Mouse (Mus musculus) MEL (cell line): ENCODE measurements around the gene Gm49388. TPM values are rescaled to one million over a fixed set of nuclear protein-coding genes. Genes with fewer than 3 reads are reported as not detected.

Source experiments
- DNase-seq: peaks from one replicate; pipeline ENCODE4 v3.0.0; 2011; ENCODE audit warnings: low read depth, low spot score
- H3K27ac ChIP-seq: 2 replicates; pipeline ENCODE4 v1.5.1; 2012; ENCODE audit warnings: low read depth, mild to moderate bottlenecking, control low read depth, low read length, moderate library complexity; ENCODE audit not compliant: control insufficient read depth
- H3K27me3 ChIP-seq, 2 experiments: fragments of 150-350 bp in 1 of 2; sonication (generic) in 1 of 2; 2 replicates each; pipeline ENCODE4 v1.6.1; 2012; ENCODE audit warnings: low read length in 2 of 2, mild to moderate bottlenecking in 2 of 2, improper control_type of control experiment in 1 of 2, moderate library complexity in 1 of 2; ENCODE audit not compliant: insufficient read depth in 2 of 2, control insufficient read depth in 1 of 2
- H3K36me3 ChIP-seq, 2 experiments: 2 replicates each; pipeline ENCODE4 v1.6.1; 2012 to 2014; ENCODE audit warnings: low read length in 2 of 2, improper control_type of control experiment in 1 of 2, inconsistent platforms in 1 of 2, mild to moderate bottlenecking in 1 of 2; ENCODE audit not compliant: insufficient read depth in 2 of 2, control insufficient read depth in 1 of 2
- H3K4me1 ChIP-seq, 2 experiments: fragments of 150-350 bp in 1 of 2; sonication (generic) in 1 of 2; 2 replicates each; pipeline ENCODE4 v1.6.1; 2012; ENCODE audit warnings: low read length in 2 of 2, improper control_type of control experiment in 1 of 2, mild to moderate bottlenecking in 1 of 2; ENCODE audit not compliant: insufficient read depth in 2 of 2, control insufficient read depth in 1 of 2
- H3K4me3 ChIP-seq, 2 experiments: fragments of 150-350 bp in 1 of 2; sonication (generic) in 1 of 2; 2 replicates each; pipeline ENCODE4 v1.5.1; 2012; ENCODE audit warnings: low read depth in 2 of 2, low read length in 2 of 2, mild to moderate bottlenecking in 2 of 2, moderate library complexity in 2 of 2, control low read depth in 1 of 2, improper control_type of control experiment in 1 of 2; ENCODE audit not compliant: control insufficient read depth in 1 of 2, insufficient read depth in 1 of 2
- H3K79me2 ChIP-seq: 2 replicates; pipeline ENCODE4 v1.6.1; 2012; ENCODE audit warnings: mild to moderate bottlenecking, low read length, moderate library complexity; ENCODE audit not compliant: control insufficient read depth, poor library complexity, insufficient read depth
- H3K9ac ChIP-seq: 2 replicates; pipeline ENCODE4 v1.6.1; 2012; ENCODE audit warnings: low read depth, mild to moderate bottlenecking, control low read depth, low read length, moderate library complexity; ENCODE audit not compliant: control insufficient read depth, poor library complexity, severe bottlenecking
- H3K9me3 ChIP-seq: fragments of 150-350 bp; sonication (generic); replicated peaks from 2 replicates; pipeline ENCODE4 v1.6.1; 2012; ENCODE audit warnings: mild to moderate bottlenecking, low read length, improper control_type of control experiment, moderate library complexity; ENCODE audit not compliant: insufficient read depth
- CTCF ChIP-seq, 3 experiments: IDR thresholded peaks in 2 of 3; conservative IDR thresholded peaks in 1 of 3; 2 replicates each; pipeline ENCODE4 v1.5.1; 2011 to 2012; ENCODE audit warnings: low read length in 3 of 3, low read depth in 2 of 3, mild to moderate bottlenecking in 2 of 3, improper control_type of control experiment in 1 of 3, inconsistent platforms in 1 of 3, mixed read lengths in 1 of 3, moderate library complexity in 1 of 3; ENCODE audit not compliant: control insufficient read depth in 1 of 3, insufficient read depth in 1 of 3, poor library complexity in 1 of 3, severe bottlenecking in 1 of 3
- ELF1 ChIP-seq: IDR thresholded peaks from 2 replicates; pipeline ENCODE4 v1.6.1; 2014; ENCODE audit warnings: low read depth, mild to moderate bottlenecking, inconsistent platforms, low read length, improper control_type of control experiment, moderate library complexity
- EP300 ChIP-seq, 2 experiments: IDR thresholded peaks; 2 replicates each; pipeline ENCODE4 v1.6.1; 2011; ENCODE audit warnings: improper control_type of control experiment in 2 of 2, low read length in 2 of 2, low read depth in 1 of 2, mild to moderate bottlenecking in 1 of 2
- ETS1 ChIP-seq: IDR thresholded peaks from 2 replicates; pipeline ENCODE4 v1.6.1; 2012; ENCODE audit warnings: low read depth, mild to moderate bottlenecking, inconsistent platforms, low read length, improper control_type of control experiment, moderate library complexity
- GATA1 ChIP-seq: IDR thresholded peaks from 2 replicates; pipeline ENCODE4 v1.6.1; 2011; ENCODE audit warnings: low read depth, low read length, improper control_type of control experiment
- HCFC1 ChIP-seq: IDR thresholded peaks from 2 replicates; pipeline ENCODE4 v1.6.1; 2012; ENCODE audit warnings: low read depth, mild to moderate bottlenecking, inconsistent platforms, low read length, improper control_type of control experiment, moderate library complexity
- JUND ChIP-seq: IDR thresholded peaks from 2 replicates; pipeline ENCODE4 v1.6.1; 2011; ENCODE audit warnings: low read depth, mild to moderate bottlenecking, improper control_type of control experiment, low read length
- KAT2A ChIP-seq: conservative IDR thresholded peaks from 2 replicates; pipeline ENCODE4 v1.6.1; 2012; ENCODE audit warnings: low read depth, low read length, improper control_type of control experiment, inconsistent platforms
- MAFK ChIP-seq: IDR thresholded peaks from 2 replicates; pipeline ENCODE4 v1.6.1; 2011; ENCODE audit warnings: low read depth, mild to moderate bottlenecking, low read length, improper control_type of control experiment, borderline replicate concordance
- MAX ChIP-seq: IDR thresholded peaks from 2 replicates; pipeline ENCODE4 v1.6.1; 2011; ENCODE audit warnings: low read length, improper control_type of control experiment
- MEF2A ChIP-seq: IDR thresholded peaks from 2 replicates; pipeline ENCODE4 v1.6.1; 2014; ENCODE audit warnings: low read depth, mild to moderate bottlenecking, inconsistent platforms, low read length, improper control_type of control experiment; ENCODE audit not compliant: poor library complexity, insufficient replicate concordance, severe bottlenecking; ENCODE audit errors: extremely low read depth
- MXI1 ChIP-seq: IDR thresholded peaks from 2 replicates; pipeline ENCODE4 v1.6.1; 2011; ENCODE audit warnings: mild to moderate bottlenecking, low read depth, low read length, improper control_type of control experiment
- MYB ChIP-seq: IDR thresholded peaks from 2 replicates; pipeline ENCODE4 v1.6.1; 2011; ENCODE audit warnings: mild to moderate bottlenecking, low read depth, low read length, improper control_type of control experiment
- NELFE ChIP-seq: IDR thresholded peaks from 2 replicates; pipeline ENCODE4 v1.6.1; 2011; ENCODE audit warnings: low read depth, low read length, improper control_type of control experiment
- POLR2A ChIP-seq, 2 experiments: IDR thresholded peaks; 2 replicates each; pipeline ENCODE4 v1.6.1; 2011 to 2012; ENCODE audit warnings: low read length in 2 of 2, mild to moderate bottlenecking in 2 of 2, control low read depth in 1 of 2, improper control_type of control experiment in 1 of 2, low read depth in 1 of 2, moderate library complexity in 1 of 2; ENCODE audit not compliant: control insufficient read depth in 1 of 2, insufficient read depth in 1 of 2, poor library complexity in 1 of 2
- POLR2AphosphoS2 ChIP-seq: IDR thresholded peaks from 2 replicates; pipeline ENCODE4 v1.6.1; 2011; ENCODE audit warnings: low read length, improper control_type of control experiment
- POLR2AphosphoS5 ChIP-seq: IDR thresholded peaks from 2 replicates; pipeline ENCODE4 v1.6.1; 2012; ENCODE audit warnings: low read depth, borderline replicate concordance, mild to moderate bottlenecking, inconsistent platforms, low read length, moderate library complexity, mixed read lengths
- RCOR1 ChIP-seq: IDR thresholded peaks from 2 replicates; pipeline ENCODE4 v1.6.1; 2012; ENCODE audit warnings: low read depth, mild to moderate bottlenecking, inconsistent platforms, low read length, improper control_type of control experiment
- SIN3A ChIP-seq: IDR thresholded peaks from 2 replicates; pipeline ENCODE4 v1.6.1; 2012; ENCODE audit warnings: low read length, improper control_type of control experiment, inconsistent platforms
- TCF12 ChIP-seq: IDR thresholded peaks from 2 replicates; pipeline ENCODE4 v1.6.1; 2014; ENCODE audit warnings: low read depth, mild to moderate bottlenecking, inconsistent platforms, low read length, improper control_type of control experiment, moderate library complexity
- USF1 ChIP-seq: IDR thresholded peaks from 2 replicates; pipeline ENCODE4 v1.6.1; 2014; ENCODE audit warnings: low read depth, mild to moderate bottlenecking, inconsistent platforms, low read length, improper control_type of control experiment, moderate library complexity
- USF2 ChIP-seq, 2 experiments: IDR thresholded peaks; 2 replicates each; pipeline ENCODE4 v1.6.1; 2011 to 2012; ENCODE audit warnings: improper control_type of control experiment in 2 of 2, low read length in 2 of 2, borderline replicate concordance in 1 of 2, inconsistent platforms in 1 of 2, low read depth in 1 of 2, mild to moderate bottlenecking in 1 of 2; ENCODE audit not compliant: insufficient read depth in 1 of 2
- ZC3H11A ChIP-seq: IDR thresholded peaks from 2 replicates; pipeline ENCODE4 v1.6.1; 2012; ENCODE audit warnings: low read depth, mild to moderate bottlenecking, inconsistent platforms, low read length, improper control_type of control experiment
- ZNF384 ChIP-seq: IDR thresholded peaks from 2 replicates; pipeline ENCODE4 v1.6.1; 2012; ENCODE audit warnings: low read depth, mild to moderate bottlenecking, inconsistent platforms, low read length, improper control_type of control experiment
- polyA plus RNA-seq, 2 experiments: library from polyadenylated mRNA; stranded (reverse) in 1 of 2; unstranded in 1 of 2; fragments of >175 nt in 1 of 2; fragments of >200 nt in 1 of 2; gene quantifications; 2 replicates each; pipeline versions ENCODE4 v1.2.1 to v1.2.4; 2012; ENCODE audit warnings: low replicate concordance in 2 of 2, low read depth in 1 of 2; ENCODE audit not compliant: insufficient read length in 2 of 2, insufficient read depth in 1 of 2, missing spikeins in 1 of 2
- total RNA-seq: library from RNA; depleted of rRNA; stranded (reverse); fragments of 300-350 nt; gene quantifications from 2 replicates; pipeline ENCODE4 v1.2.3, GENCODE M21; 2012

Gene Gm49388
- total and polyA plus RNA-seq, 3 experiments: 0.73 to 1.3 TPM; not detected in 1

DNA sequence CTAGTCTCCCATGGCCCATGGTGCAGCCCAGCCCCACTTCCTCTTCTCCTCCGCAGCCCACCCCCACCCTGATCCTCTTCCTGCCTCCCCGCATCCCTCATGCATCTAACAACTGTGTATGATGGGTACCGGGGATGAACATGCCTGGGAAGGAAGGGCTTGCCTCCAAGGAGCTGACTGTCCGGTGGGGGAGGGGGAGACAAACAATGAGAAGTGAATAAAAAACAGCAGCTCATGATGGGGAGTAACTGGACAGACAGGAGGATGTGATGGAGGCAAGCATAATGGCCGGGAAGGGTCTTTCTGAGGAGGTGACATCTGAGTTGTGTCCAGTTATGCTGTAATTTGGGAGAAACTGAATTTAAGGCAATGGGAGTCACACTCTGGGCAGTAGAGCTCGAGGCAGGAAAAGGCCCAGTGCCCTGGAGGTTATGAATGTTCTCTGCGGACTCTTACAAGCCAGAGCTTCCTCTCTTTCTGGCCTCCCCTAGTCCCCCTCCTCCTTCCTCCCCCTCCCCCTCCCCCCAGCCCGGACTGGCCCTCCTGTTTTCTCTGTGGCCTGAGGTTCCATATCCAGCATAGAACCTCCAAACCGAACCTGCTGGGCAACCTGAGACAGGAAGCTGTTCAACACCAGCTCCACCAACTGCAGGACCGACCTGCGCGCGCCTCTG, 35.6 kb downstream of the Gm49388 start:
- Histone ChIP-seq H3K9ac (no peak overlapping the region), H3K27ac (no peak overlapping the region)
- DNase-seq: no peak

DNA sequence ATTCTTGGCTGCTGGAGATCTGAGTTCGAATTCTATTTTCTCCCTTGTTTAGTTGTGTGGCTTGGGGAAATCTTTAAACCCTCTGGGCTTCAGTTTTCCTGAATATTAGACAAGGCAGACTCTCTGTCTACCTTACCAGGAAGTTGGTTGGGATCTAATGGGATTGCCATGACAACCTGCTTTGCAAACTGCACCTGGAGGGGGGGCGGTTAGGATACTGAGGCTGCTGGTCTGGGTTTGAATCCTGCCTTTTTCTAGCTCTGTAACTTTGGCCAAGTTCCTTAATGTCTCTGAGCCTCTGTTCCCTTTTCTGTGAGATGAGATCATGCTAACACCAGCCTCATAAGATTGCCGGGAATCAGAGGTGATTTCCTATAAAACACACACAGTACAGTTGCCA, 37.1 kb downstream of the Gm49388 start:
- Histone ChIP-seq H3K79me2 (no peaks in the 10 kb centered on the region), H3K9me3 (no peaks in the 10 kb centered on the region), H3K4me1 (no peaks in the 10 kb centered on the region), H3K4me3 (no peak overlapping the region), H3K9ac (no peak overlapping the region), H3K27me3 (no peaks in the 10 kb centered on the region), H3K36me3 (no peaks in the 10 kb centered on the region), H3K27ac (no peak overlapping the region)
- DNase-seq: no peak
- TF ChIP-seq USF1 (no peak), ZNF384 (no peak), POLR2AphosphoS2 (no peak), NELFE (no peak), MAX (no peak), TCF12 (no peak), MYB (no peak), ETS1 (no peak), POLR2AphosphoS5 (no peak), GATA1 (no peak), ZC3H11A (no peak), MXI1 (no peak), POLR2A (IDR thresholded peaks at IDR 0.05; ENCODE audit: control insufficient read depth in 1 of 2, insufficient read depth in 1 of 2, low read depth in 1 of 2, low read length in 2 of 2, poor library complexity in 1 of 2) (no peak), USF2 (IDR thresholded peaks at IDR 0.05; ENCODE audit: borderline replicate concordance in 1 of 2, insufficient read depth in 1 of 2, low read depth in 1 of 2, low read length in 2 of 2) (no peak), HCFC1 (no peak), ELF1 (no peak)

More for the DNA sequence above, 35.6 kb downstream of the Gm49388 start:
- H3K36me3 ChIP-seq: no peaks in the 10 kb centered on the region
- H3K9me3 ChIP-seq: no peaks in the 10 kb centered on the region
- H3K4me3 ChIP-seq: no peak overlapping the region
- H3K79me2 ChIP-seq: no peaks in the 10 kb centered on the region
- TF ChIP-seq JUND: no peak
- TF ChIP-seq ZNF384: no peak
- no peak for TF ChIP-seq TCF12
- no peak for TF ChIP-seq RCOR1
- TF ChIP-seq ZC3H11A: no peak
- TF ChIP-seq KAT2A: no peak
- no peak for TF ChIP-seq SIN3A
- TF ChIP-seq MEF2A: no peak
- TF ChIP-seq CTCF (IDR thresholded peaks at IDR 0.05 in 2 of 3, conservative IDR thresholded peaks at IDR 0.05 in 1 of 3; ENCODE audit: control insufficient read depth in 1 of 3, insufficient read depth in 1 of 3, low read depth in 2 of 3, low read length in 3 of 3, poor library complexity in 1 of 3, severe bottlenecking in 1 of 3): no peak
- TF ChIP-seq MAFK: no peak
- TF ChIP-seq MXI1: no peak
- TF ChIP-seq USF2 (IDR thresholded peaks at IDR 0.05; ENCODE audit: borderline replicate concordance in 1 of 2, insufficient read depth in 1 of 2, low read depth in 1 of 2, low read length in 2 of 2): no peak
- TF ChIP-seq EP300 (IDR thresholded peaks at IDR 0.05; ENCODE audit: low read depth in 1 of 2, low read length in 2 of 2): no peak
- TF ChIP-seq POLR2AphosphoS5: no peak
- H3K27me3 ChIP-seq: no peaks in the 10 kb centered on the region
- no peaks in the 10 kb centered on the region for H3K4me1 ChIP-seq
